Mouse (Mus musculus) layer of hippocampus, adult 9-11 months (tissue): ENCODE results near the gene Il9r.
"Not testable (repeated sequence)": the region's sequence is repeated elsewhere in the genome, so short reads cannot be mapped to it uniquely, and the experiment has no call there.

Experiments used
- DNase-seq: peaks from one replicate; pipeline ENCODE4 v3.0.0; 2022

The Il9r gene

DNA sequence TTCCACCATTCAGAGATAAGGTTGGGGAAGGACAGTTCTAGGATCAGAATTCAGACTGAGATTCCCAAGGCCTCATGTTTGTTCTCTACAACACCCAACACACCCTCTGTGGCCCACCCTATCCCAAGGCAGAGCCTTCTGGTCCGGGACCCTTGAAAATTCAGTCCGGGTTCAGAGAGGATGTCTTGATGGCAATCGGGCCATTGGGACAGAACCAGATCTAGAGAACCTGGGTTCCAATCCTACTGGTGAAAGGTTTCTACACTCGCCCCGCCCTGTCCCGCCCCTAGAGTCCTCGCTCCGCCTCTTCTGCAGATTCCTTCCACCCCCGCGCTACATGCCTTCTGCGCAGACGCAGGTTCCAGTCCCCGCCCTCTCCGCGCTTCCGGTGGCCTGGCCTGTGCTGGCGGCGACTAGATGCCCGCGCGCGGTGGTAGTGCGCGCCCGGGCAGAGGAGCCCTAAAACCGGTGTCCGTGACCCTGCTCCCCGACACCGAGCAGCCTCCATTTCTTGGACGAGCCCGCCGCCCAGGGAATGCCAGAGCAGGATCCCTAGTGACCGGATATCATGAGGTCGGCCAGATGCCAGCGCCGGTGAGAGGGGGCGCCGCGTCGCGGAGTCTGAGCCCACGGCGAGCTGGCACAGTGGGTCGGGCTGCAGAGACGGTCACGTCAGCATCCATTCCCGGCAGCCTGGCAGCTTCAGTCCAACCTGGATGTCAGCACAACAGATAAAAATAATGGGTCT is 26.2 kb upstream of the Il9r start, which contains the start of gene Mpg:
Gene Mpg (plus strand): TSS at position 382 of the 748 bp plus-strand sequence.
- peak; percentile 90 for DNase-seq

DNA sequence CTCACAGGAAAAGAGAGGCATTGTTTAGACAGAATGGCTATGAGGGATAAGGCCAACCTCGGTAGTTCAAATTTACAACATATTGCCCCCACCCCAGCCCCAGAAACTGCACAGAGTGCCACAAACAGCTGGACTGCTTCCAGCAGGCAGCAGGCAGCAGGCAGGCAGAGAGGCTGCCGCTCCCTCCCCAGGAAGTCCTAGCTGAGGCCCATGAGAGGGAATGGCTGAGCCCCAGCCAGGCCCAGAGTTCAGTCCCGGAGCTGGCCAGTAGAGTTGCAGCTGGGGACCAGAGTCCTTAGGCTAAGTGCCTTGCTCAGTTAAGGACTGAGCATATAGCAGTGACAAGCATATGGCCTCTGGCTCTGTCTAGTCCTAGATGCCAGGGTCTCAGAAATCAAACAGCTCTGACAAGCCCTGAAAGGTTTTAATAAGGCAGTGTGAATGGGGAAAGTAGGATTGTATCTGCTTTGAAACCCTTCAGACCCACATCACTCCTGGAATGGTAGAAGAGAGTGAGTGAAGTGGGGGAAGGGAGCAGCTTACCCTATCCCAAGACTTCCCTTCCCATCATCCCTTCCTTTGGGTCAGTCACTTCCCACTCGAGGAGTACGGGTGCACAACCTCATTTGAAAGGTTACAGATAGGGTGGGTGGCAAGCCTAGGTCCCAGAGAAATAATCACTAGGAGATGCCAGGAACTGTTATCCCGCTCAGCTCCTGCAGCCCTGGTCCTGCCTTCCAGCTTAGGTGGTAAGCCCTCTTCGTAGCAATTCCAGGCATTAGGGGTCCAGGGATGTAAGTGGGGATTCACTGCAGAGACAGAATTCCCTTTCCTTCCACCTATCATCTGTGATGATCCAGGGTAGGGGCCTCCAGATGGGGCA is 25.4 kb upstream of the Il9r start:
- no peak for DNase-seq

DNA sequence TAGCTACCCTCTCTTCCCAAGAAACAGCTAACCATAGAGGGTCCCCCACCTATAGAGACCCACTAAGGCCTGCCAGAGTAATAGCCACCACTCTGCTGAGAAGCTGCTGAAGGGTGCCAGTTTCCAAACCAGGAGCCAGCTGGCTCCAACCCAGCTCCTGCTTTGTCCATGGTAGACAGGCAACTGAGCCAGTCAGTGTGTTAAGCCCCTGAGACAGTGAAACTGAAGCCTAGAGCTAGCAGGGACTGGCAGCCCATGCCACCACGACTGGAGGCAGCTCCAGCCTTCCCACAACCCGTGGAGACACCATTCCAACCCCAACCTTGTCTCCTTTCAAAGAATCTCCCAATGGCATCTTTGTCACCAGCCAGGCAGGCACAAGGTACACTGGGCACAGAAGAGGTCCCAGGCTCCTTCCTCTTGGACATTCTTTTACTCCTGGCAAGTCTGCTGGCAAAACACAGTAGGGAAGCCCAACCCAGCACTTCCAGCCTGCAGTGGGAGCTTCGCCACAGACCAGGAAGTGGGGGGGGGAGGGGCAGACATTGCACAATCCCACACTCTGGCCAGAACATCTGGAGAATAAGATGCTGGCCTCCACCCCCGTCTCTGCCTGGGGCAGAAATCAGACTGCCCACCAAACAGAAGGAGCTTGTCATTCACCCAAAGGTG is 24.5 kb upstream of the Il9r start:
- peak; percentile 67 for DNase-seq

DNA sequence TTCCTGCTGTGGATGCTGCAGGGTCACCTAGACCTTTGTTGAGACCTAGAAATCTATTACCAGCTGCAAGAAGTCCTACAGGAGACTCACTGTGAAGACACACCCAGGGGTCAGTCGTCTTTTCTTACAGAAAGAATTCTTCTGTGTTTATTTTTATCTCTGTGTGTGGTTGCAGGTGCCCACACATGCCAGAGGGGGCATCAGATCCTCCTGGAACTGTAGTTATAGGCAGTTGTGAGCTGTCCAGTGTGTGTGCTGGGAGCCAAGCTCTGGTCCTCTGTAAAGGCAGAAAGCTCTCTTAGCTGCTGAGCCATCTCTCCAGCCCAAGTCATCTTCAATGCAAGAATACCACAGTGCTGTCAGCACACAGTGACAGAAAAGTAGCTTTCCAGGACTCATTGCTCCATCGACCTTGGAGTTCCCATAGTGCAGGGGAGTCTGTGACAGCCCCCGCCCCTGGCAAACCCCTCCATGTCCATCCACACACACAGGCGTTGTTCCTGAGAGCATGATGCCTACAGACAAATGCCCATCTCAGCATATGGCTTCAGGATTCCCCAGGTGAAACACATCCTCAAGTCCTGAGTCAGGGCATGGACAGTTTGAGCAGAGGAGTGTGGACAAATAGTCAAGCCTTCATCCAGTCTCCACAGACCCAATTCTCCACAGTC is 23.4 kb upstream of the Il9r start:
- DNase-seq, result no peak

DNA sequence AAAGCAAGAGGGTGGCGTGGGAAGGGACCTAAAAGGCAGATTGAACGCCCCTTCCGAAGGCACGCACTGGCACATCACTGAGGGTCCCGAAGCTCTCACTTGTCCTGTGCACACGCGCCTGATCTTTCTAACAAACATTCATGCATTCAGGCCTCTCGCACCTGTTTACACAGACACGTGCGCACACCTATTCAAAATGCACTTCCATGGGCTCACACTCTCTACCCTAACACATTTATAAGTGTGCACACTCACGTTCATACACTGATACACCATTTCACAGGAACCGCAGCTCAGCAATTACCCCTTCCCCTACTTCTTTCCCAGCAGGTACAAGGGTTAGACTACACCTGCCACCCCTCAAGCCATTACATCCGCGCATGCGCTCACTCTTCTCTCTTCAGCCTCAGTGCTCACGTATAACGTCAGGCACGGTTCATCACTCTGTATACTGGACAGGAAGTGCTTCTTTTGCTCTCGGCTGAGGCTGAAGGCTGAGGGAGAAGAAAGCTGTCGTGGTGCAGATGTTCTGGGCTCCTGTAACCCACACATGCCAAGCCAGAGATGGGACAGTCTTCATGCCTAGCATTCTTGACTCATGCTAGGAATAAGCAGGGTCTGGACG is 22.6 kb upstream of the Il9r start:
- no peak for DNase-seq

DNA sequence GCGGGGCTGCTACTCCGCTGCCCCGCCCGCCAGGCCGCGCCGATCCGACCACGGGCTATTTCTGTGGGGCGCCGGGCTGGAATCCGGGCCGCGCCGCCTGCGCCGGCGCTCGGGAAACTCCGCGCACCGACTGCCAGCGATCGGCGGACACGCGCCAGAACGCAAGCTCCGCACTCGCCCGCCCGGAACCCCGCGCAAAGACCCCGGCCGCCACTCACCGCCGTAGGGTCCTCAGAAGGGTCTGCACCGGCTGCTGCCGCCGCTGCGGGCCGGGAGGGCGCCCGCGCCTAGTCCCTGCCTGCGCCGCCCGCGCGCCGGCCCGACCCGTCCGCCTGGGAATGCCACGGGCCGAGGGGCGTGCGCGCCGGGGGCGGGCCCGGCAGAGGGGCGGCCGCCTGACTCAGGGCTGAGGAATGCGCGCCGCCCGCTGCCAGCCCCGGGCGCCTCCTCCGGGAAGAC is 21.9 kb upstream of the Il9r start, which contains the start of gene Rhbdf1:
Gene Rhbdf1 (minus strand): TSS at position 350 of the 459 bp plus-strand sequence.
- no peak for DNase-seq

DNA sequence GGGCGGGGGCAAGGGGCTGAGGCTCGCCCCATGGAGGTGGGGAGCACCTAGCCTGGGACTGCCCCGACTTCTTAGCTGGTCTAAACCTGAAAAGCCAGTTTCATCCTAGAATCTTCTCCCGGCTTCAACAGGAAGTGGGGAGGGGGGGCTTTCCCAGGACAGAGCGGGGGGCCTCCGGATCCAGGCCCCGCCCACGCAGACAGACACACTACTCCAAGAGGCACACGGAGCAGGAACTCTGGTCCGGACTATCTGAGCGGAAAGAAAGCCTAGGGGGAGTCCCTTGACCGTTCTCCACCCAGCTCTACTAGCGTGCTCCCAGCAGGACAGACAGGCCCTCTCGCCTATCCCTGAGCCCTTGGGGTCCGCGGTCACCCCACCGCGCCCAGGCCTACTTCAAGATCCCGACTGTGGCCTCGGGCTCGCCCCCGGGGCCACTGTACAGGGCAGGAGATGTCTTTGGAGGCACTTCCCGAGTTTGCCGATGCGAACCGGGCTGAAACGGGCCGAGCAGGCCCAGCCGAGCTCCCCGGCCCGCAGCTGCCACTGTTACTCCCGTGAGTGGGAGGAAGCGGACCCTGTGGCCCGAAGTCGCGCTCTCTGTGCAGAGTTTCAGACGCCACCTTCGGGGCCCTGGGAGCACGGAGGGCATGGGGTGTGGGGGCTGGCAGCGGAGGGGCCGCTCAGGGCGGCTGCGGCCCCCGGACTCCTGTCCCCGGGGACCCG is 21.3 kb upstream of the Il9r start:
- no peak for DNase-seq

DNA sequence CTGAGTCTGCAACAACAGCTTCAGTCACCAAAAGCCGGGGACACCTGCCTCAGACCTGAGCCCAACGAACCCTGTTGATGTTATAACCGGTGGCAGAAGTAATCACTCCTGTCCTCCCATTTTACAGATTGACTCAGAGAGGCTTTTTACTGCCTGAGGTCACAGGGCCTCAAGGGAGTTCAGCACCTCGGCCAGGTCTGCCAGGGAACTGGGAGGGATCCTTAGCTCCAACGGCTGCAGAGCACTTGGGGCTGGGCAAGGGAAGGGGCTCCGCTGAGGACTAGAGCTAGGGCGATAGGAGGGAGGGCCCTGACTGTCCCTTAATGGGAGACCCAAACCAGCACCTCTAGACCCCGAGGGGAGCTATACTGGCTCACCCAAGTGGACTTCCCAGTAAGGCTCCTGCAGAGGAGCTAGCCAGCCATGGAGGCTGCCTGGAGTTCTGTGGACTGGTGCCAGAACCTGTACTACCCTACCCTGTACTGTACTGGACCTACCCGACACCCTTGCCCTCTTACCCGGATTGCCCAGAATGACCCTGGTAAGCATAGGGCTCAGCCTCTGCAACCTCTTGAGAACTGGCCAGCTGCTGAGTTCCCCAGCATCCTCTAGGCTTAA is 20.6 kb upstream of the Il9r start:
- DNase-seq, result no peak

DNA sequence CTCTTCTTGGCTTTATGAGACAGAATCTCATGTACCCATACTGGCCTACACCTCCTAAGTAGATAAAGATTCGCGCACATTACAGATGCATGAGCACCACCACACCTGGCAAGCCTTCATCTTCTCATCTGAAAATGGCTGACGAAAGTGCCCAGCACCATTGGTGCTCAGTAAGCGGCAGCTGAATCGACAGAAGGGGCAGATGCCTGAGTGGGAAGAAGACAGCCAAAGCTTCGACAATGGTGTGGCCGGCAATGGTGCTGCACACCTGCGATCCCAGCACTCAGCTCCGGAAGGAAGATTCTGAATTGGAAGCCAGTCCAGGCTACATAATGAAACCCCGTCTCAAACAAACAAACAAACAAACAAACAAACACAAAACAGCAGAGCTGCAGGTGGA is 19.2 kb upstream of the Il9r start:
- peak; percentile 73 for DNase-seq

DNA sequence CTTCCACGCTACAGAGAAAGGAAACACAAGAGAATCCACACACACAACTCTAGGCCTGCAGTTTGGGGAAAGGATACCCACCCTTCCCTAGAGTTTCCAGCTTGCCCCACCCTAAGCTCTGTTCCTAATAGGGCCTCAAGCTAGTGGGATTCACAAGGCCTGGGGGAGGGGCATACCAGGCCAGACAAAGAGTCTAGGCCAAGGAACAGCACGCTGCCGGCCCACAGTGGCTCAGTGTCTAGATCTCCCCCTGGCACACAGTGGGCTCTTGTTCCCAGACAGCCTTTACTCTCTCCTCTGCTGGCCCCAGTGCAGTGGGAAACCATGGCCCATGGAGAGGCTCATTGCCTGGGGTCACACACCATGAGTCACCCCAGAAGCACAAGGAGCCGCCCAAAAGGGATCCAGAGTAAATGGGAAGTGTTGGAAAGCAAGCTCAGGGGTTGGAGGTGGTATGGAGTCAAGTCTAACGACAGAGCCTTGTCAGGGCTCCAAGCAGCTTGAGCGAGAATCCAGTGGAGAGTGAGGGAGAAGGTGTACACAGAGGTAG is 18.5 kb upstream of the Il9r start:
- DNase-seq, result peak; percentile 61

DNA sequence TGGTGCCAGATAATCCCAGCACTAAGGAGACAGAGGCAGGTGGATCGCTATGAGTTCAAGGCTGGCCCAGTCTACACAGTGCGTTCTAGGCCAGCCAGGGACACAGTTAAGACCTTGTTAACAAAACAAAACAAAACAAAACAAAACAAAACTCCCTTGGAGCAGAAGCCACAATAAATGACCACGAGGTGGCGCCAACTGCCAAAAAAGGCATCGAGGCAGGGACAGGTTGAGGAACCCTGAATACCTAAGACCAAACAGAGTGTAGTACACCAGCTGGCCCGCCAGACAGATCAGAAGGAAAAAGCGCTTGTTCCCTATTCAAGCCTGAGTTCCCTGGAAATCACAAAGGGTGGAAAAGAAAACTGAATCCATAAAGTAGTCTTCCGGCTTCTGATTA is 16.8 kb upstream of the Il9r start:
- DNase-seq, result no peak

DNA sequence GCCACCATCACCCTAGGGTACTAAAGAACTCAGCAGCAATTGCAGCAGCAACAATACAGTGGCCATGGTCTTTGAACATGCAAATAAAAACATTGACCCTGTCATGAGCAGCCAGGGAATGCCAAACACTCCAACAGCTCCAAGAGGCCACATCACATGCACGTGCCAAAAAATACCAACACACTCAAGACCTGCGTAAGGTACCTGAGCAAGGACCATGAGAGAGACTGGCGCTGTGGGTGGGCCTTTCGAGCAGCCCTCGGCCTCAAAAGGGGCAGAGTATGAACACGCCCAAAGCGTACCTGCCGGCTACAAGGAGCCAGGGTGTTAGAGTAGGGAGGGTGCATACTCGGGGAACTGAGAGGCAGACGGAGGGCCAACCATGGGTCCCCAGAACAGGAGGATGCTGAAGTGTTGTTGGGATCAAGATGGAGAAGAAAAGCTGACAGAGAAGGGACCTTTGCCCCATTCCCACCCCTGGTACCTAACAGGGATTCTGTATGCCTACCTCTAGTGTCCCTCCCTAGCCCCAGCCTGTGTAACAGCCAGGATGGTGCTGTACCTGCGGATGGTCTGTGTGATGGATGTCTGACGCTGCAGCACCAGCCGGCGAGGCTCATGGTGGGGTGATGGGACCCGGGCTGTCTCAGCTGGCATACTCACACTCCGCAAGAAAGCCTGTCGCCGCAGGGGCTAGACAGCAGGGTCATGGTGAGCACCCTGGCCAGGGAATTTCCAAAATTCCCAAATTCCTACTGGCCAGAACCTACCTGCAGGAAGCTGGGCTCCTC is 15.5 kb upstream of the Il9r start:
- DNase-seq, result no peak

DNA sequence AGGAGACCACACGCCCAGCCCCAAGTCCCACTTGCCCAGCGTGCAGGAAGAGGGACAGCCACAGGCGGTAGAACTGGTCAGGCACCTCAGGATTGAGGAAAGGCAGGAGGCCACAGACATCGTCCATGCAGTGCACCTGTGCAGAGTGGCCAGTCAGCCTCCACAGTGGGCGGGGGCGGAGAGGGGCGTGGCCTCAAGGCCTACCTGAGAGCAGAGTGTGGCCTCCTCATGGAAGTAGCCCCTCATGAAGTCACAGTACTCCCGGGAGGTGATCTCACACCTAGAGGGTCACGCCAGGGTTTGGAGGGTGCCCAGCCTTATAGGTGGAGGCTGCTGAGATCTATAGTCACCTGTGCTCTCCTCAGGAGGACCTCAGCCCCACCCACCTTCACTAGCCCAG is 10.5 kb upstream of the Il9r start:
- no peak for DNase-seq

DNA sequence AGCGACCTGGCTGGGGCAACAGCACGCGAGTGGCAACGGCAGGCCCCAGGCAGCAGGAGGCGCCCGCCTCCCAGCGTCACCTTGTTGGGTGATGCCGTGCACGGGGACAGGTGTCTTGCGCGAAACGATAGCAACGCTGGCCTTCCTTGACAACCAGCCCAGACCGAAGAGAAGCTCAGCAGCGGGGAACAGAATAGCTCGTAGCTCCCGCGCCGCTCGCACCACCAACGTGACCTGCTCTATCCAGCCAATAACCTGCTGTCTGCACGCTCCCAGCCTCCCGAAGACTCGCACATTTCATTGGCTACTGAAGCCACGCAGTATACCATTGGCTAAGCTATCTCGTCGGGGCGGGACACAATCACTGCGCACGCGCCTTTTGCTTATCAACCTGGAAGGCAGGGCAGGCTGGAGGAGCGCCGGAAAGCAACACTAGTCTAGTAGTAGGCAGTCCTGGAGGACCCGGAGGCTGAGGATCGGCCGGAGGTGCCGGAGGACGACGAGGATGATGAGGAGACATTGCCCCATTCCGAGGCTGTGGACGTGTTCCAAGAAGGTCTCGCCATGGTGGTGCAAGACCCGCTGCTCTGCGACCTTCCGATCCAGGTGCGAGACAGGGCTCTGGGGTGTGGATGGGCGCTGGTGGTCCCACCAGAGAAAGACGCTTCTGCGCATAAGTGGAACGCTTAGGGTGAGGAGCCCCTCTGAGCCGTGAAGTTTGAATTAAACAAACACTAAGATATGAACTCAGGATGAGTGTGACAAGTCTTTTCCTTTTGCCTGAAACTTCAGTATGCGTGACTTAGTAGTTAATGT is 5.2 kb upstream of the Il9r start, which contains the start of gene Snrnp25:
Gene Snrnp25 (plus strand): TSS at position 358 of the 816 bp plus-strand sequence.
- peak; percentile 97 for DNase-seq

DNA sequence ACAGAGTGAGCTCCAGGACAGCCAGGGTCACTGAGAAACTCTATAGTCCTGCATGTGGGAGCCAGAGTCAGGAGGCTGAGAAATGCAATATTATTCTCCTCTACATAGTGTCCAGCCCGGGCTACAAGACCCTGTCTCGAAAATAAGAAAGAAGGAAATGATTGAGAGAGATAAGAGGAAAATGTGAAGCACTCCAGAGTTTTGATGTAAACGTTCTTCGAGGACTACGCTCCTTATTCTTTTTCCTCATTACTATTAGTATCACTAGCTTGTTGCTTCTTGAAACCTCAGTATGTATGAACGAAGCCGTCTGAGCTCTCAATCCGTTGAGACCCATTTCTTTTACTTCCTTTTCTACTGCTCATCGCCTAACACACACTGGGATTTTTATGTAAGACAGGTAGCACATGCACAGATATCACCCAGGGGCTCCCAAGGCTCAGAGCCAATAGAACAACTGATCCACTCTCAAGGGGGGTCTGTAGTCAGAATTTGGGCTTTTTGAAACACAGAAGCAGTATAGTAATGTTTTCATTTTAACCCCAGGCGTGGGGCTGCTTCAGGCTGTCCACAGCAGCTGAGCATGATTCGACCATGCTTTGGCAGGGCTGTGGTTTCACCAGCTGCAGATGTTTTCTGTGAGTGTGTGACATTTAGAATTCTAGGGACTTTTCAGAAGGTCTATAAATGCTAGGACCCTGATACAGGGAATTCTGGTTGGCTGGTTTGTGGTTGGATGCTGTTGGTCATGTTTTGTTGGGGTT is 2.0 kb upstream of the Il9r start:
- no peak for DNase-seq

DNA sequence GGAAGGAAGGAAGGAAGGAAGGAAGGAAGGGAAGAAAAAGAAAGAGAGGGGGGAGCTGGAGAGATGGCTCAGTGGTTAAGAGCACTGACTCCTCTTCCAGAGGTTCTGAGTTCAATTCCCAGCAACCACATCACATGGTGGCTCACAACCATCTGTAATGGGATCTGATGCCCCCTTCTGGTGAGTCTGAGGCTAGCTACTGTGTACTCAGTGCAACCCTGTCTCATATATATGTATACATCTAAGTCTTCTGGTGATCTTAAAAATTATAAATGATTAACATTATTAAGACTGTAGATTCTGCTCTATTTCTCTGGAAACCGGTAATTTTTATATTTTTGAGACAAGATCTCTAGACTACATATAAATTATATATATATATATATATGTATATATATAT is 913 bp upstream of the Il9r start:
- DNase-seq, result not testable (repeated sequence)

DNA sequence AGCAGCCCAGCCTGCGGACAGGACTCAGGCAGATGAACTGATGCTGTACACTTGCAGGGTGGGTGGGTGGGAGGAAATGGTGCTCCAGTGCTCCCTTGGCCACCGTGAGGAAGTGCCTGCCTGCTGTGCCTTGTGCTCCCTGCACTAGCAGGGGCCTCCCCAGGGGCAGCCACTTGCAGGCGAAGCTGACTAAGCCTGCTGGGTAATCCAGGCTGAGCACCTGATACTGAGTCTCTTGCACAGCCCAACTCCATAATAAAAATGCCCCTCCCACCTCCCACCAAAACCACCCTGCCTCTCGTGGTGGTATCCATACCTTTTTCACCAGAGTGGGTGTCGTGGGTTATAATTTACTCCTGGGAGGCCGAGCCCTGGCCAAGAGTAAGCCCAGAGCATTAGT is 849 bp downstream of the Il9r start:
- DNase-seq, result no peak
